Mouse (Mus musculus): ENCODE results near the gene Slc38a7.
"Not testable (repeated sequence)": the region's sequence is repeated elsewhere in the genome, so short reads cannot be mapped to it uniquely, and the experiment has no call there.

Gene Slc38a7

DNA sequence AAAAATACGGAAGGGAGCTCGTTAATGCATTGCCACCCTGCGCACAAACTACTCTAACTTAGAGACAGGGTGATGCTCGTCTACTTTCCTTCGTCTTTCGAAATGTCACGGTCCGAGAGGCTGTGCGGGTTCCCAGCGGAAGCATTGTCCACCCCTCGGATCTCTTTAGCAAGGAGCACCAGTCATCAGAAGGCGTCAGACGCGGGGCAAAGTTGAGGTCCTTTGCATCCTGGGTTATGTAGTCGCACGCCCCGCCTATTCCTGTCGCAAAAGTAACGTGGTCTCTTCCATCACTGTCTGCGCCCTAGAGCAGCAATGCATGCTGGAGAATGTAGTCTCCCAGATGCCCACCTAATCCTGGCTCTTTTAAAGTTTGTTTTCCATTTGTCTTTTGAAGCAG lies 45.5 kb downstream of the Slc38a7 start:
- DNase-seq (ENCODE audit: low spot score) = peak; percentile 90

DNA sequence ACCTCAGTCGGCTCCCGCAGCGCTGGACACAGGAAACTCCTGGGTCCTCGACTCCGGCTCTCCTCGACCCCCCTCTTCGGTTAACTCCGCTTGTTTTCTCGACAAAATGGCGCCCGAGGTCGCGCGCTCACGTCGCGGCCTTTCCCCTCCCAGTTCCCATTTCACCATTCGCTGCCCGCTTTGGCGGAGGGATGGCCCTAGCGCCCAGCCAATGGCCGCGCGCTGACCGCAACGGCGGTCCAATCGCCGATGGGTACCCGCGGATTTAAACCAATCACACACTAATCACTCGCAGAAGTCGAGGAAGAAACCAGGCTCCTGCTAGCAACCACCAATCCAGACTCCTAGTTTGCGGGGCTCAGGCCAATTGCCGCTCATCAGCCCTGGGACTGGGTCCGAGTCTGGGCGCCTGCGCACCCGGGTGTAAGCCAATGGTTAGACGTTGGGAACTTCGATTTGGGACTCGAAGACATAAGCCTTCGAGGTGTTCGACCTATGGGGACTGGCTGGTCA lies 46.0 kb downstream of the Slc38a7 start, which contains the start of gene Cnot1:
Gene Cnot1 (minus strand): TSS at position 134 of the 513 bp plus-strand sequence.
- peak; percentile 95 for DNase-seq (ENCODE audit: low spot score)

DNA sequence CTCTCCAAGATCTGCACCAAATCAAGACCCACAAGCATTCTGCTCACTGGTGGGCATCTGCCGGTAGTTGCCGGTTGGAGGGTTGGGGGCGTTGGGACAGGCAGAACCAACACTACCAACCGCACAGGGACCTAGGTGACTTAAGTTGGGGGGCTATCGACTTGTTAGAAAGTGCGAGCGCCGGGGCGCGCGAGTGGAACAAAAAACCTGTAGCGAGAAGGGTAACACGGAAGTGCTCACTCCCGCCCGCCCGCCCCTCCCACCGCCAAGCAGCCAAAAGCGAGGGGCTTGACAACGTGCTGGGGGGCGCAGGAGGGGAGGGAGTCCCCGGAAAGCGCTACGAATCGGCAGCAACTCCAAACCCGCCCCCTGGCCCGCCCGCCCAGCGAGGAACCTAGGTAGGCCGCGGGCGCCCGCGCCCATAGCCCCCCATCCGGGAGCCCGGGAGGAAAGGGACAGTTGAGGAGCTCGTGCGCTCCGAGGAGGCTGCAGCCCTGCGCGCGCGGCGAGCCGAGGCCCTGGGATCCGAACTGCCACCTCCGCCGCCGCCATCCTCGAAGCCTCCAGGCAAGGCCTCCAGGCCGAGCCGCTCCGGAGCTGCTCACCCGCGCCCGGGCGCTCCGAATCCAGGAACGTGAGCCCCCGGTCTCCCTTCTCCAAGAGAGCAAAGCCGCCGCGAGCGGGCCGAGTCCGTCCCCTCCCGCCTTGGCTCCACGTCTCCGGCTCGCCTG lies 46.7 kb downstream of the Slc38a7 start:
- peak; percentile 18 for DNase-seq (ENCODE audit: low spot score)

DNA sequence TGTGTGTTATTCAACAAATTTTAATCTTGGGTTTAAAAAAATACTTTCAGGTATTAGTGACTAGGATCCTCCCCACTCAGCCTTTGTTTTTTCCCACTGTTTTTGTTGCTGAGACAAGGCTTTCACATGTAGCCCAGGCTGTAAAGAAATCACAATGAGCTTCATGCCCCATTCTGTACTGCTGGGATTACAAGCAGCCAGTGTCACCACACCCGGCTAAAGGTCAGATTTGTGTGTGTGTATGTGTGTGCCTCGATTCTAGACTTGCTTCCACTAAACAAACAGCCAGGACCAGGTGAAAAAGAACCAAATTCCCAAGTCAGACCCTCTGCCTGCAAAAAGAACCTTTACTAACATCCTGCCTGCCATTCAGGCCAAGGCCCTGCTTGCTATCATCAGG lies 47.9 kb downstream of the Slc38a7 start:
- no peak for DNase-seq (ENCODE audit: low spot score)

DNA sequence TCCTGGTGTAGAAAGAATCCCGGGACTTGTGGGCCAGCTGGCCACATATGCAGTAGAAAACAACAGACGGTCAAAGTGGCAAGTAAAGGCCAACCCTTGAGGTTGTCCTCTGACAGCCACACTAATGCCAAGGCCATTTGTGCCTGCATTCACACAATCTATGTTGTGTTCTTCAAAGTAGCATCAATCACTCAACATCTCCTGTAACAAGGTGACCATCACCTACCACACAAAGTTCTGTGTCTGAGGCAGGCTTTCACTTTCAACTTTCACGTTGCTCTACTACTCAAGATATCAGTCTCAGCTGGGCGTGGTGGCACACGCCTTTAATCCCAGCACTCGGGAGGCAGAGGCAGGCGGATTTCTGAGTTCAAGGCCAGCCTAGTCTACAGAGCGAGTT lies 51.1 kb downstream of the Slc38a7 start:
- DNase-seq (ENCODE audit: low spot score) = no peak

DNA sequence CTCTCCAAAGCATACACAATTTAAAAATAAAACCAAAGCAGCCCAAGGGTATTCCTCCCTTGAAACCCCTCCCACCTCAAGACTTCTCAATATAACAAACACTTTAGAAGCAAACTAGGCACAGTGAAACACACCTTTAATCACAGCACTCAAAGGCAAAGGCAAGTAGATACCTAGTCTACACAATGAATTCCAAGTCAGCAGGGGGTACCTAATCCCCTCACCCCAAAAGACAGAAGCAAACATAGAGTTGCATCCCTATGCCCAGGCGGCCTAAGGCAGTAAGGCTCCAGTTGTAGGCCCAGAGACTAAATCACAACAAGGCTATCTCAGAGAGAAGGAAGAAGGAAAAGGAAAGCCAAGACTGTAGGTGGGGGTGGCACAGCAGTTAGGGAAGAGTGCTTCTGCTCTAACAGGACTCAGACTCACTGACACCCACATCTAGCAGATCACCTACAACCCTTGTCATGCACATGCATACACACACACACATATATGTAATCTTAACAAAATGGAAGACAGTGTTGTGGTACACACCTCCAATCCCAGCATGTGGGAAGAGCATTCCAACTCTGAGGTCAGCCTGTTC lies 51.8 kb downstream of the Slc38a7 start:
- no peak for DNase-seq (ENCODE audit: low spot score)

DNA sequence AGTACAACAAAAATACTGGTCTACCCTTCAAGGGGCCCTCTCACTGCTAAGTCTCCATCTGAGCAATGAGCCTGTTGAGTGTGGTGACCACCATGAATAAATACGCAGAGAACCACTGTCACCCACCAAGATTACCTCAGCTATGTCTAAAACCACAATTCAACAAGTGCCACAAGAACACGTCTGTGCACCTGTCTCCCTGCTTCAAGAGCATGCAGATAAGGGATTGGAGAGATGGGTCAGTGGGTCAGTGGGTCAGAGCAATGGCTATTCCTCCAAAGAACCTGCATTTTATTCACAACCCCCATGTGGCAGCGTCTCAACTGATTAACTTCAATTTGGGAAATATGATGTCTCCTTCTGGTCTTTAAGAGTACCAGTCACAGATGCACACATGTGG lies 53.0 kb downstream of the Slc38a7 start:
- no peak for DNase-seq (ENCODE audit: low spot score)

DNA sequence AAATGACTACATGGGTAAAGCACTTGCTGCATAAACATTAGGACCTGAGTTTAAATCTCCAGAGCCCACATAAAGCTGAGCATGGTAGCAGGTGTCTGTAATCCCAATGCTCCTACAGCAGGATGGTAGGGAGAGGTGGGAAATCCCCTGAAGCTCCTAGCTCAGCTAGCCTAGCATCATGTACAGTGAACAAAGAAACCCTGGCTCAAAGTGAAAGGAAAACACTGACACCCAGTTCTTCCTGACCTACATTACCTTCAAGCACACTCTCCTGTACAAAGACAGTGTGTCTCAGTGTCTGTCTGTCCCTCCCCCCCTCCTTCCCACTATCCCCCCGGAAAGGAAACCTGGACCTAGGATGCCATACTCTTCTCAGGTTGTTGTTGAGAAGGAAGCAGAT lies 53.4 kb downstream of the Slc38a7 start:
- DNase-seq (ENCODE audit: low spot score) = no peak

DNA sequence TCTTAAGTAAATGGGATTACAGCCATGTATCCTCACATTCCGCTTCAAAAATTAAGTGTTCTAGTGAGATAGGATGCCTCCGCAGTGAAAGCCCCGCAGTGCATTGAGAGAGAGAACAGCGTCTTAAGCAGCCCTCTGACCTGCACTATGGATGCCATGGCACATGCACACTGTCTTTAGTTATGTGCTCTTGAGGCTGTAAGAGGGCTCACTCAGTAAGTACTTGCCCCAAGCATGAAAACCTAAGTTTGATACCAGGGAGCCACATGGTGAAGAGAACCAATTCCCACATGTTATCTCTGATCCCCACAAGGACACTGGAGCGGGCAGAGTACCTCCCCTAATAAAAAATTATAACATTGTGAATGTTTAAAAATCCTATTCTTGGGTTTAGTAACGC lies 54.2 kb downstream of the Slc38a7 start:
- no peak for DNase-seq (ENCODE audit: low spot score)

DNA sequence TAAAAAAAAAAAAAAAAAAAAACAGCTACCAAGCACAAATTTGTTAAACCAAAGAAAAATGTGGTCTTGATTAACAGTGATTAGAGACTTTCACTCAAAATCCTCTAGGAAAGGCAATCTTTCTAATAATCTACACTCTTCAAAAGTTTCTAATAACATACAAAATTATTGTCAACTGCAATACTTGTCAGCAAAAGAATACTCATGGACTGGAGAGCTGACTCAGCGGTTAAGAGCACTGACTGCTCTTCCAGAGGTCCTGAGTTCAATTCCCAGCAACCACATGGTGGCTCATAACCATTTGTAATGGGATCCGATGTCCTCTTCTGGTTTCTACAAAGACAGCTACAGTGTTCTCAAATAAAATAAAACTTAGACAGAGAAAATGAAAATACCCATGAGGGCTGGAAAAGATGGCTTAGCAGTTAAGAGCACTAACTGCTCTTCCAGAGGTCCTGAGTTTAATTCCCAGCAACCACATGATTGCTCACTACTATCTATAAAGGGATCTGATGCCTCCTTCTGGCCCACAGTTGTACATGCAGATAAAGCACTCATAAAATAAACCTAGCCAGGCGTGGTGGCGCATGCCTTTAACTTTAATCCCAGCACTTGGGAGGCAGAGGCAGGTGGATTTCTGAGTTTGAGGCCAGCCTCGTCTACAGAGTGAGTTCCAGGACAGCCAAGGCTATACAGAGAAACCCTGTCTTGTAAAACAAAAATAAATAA lies 57.8 kb downstream of the Slc38a7 start:
- DNase-seq (ENCODE audit: low spot score) = not testable (repeated sequence)
